Mouse (Mus musculus) neural tube, embryonic 14.5 days (tissue): ENCODE data around the gene Map3k12. TPM values are rescaled to one million over a fixed set of nuclear protein-coding genes. Genes with fewer than 3 reads are reported as not detected.

ENCODE experiments used
- ATAC-seq: fragments of 200-750 bp; cut with Nextera tagmentation; 2 replicates; pipeline ENCODE4 v1.8.0; 2017; ENCODE audit warnings: low read depth, mild to moderate bottlenecking, moderate TSS enrichment, moderate library complexity
- H3K27ac ChIP-seq: fragments of 300-500 bp; sonication (generic); 2 replicates; pipeline ENCODE4 v1.5.1; 2014; ENCODE audit warnings: low read depth, mild to moderate bottlenecking, control low read depth, low read length, moderate library complexity, mixed read lengths
- H3K27me3 ChIP-seq: fragments of 300-500 bp; sonication (generic); 2 replicates; pipeline ENCODE4 v1.6.1; 2014; ENCODE audit warnings: low read length; ENCODE audit not compliant: control insufficient read depth, insufficient read depth
- H3K36me3 ChIP-seq: fragments of 300-500 bp; sonication (generic); 2 replicates; pipeline ENCODE4 v1.6.1; 2014; ENCODE audit warnings: low read length, mixed read lengths; ENCODE audit not compliant: control insufficient read depth, insufficient read depth
- H3K4me1 ChIP-seq: fragments of 300-500 bp; sonication (generic); 2 replicates; pipeline ENCODE4 v1.6.1; 2014; ENCODE audit warnings: low read length; ENCODE audit not compliant: control insufficient read depth, insufficient read depth
- H3K4me2 ChIP-seq: fragments of 300-500 bp; sonication (generic); 2 replicates; pipeline ENCODE4 v1.6.1; 2014; ENCODE audit warnings: mild to moderate bottlenecking, low read depth, low read length, control low read depth
- H3K4me3 ChIP-seq: fragments of 300-500 bp; sonication (generic); 2 replicates; pipeline ENCODE4 v1.5.1; 2014; ENCODE audit warnings: low read depth, low read length, control low read depth, mixed read lengths
- H3K9ac ChIP-seq: fragments of 300-500 bp; sonication (generic); replicated peaks from 2 replicates; pipeline ENCODE4 v1.6.1; 2014; ENCODE audit warnings: low read depth, mild to moderate bottlenecking, control low read depth, low read length, mixed read lengths
- H3K9me3 ChIP-seq: fragments of 300-500 bp; sonication (generic); 2 replicates; pipeline ENCODE4 v1.6.1; 2016; ENCODE audit warnings: low read length; ENCODE audit not compliant: control insufficient read depth
- WGBS: fragments of 180-500 bp; shearing (Covaris S2); extraction: QIAGEN DNeasy Blood & Tissue Kit; methylation state at CpG from one replicate; pipeline ENCODE4 v1.1.7; 2014; 5-methylcytosine and 5-hydroxymethylcytosine counted together
- polyA plus RNA-seq: library from polyadenylated mRNA; unstranded; fragments of >200 nt; fragmentation: Nextera tagmentation; extraction: Ambion mirVana; gene quantifications from 2 replicates; pipeline ENCODE4 v1.2.1, GENCODE M21; 2014

Gene Map3k12
- polyA plus RNA-seq, 1 experiment from 2014 or later = 48.8 TPM

- H3K4me1 ChIP-seq = peaks cover 29% of the 10 kb centered on the region
- H3K9ac ChIP-seq = no peak overlapping the region
- H3K9me3 ChIP-seq = no peaks in the 10 kb centered on the region
- H3K27ac ChIP-seq = no peak overlapping the region
- peaks cover 35% of the 10 kb centered on the region for H3K36me3 ChIP-seq
- H3K4me3 ChIP-seq = no peak overlapping the region
- no peak for ATAC-seq
- no peaks in the 10 kb centered on the region for H3K27me3 ChIP-seq
- no peak overlapping the region for H3K4me2 ChIP-seq
These were observed 9.3 kb downstream of the Map3k12 start for GRCm38 (mm10) chr15:102507561-102507960.

GRCm38 (mm10) chr15:102506864-102507263, 10.0 kb downstream of the Map3k12 start:
- no peak for ATAC-seq
- H3K27me3 ChIP-seq = no peaks in the 10 kb centered on the region
- H3K9me3 ChIP-seq = no peaks in the 10 kb centered on the region
- H3K4me2 ChIP-seq = no peak overlapping the region
- 86% methylated on average over 1 of the region's 1 CpGs for WGBS
- H3K4me3 ChIP-seq = no peak overlapping the region
- peaks cover 42% of the 10 kb centered on the region for H3K36me3 ChIP-seq
- no peak overlapping the region for H3K27ac ChIP-seq
- H3K9ac ChIP-seq = no peak overlapping the region
- peaks cover 22% of the 10 kb centered on the region for H3K4me1 ChIP-seq

- Histone ChIP-seq H3K27me3 (no peaks in the 10 kb centered on the region), H3K4me3 (no peak overlapping the region), H3K4me1 (peaks cover 18% of the 10 kb centered on the region), H3K36me3 (peaks cover 47% of the 10 kb centered on the region), H3K27ac (no peak overlapping the region), H3K9me3 (no peaks in the 10 kb centered on the region), H3K9ac (no peak overlapping the region), H3K4me2 (no peak overlapping the region)
- WGBS = 57% methylated on average over 2 of the region's 2 CpGs
- no peak for ATAC-seq
These were observed 10.4 kb downstream of the Map3k12 start for GRCm38 (mm10) chr15:102506464-102506830.

GRCm38 (mm10) chr15:102505770-102506463, 10.9 kb downstream of the Map3k12 start:
- peaks cover 52% of the 10 kb centered on the region for H3K36me3 ChIP-seq
- no peak for ATAC-seq

GRCm38 (mm10) chr15:102505073-102505769, 11.6 kb downstream of the Map3k12 start:
- H3K27me3 ChIP-seq = no peaks in the 10 kb centered on the region
- H3K27ac ChIP-seq = no peak overlapping the region
- WGBS = 81% methylated on average over 12 of the region's 12 CpGs
- H3K4me2 ChIP-seq = no peak overlapping the region
- H3K4me3 ChIP-seq = no peak overlapping the region
- peaks cover 13% of the 10 kb centered on the region for H3K4me1 ChIP-seq
- H3K9me3 ChIP-seq = no peaks in the 10 kb centered on the region
- no peak for ATAC-seq
- no peak overlapping the region for H3K9ac ChIP-seq
- H3K36me3 ChIP-seq = peaks cover 59% of the 10 kb centered on the region

More at GRCm38 (mm10) chr15:102505770-102506463, 10.9 kb downstream of the Map3k12 start:
- Histone ChIP-seq H3K9me3 (no peaks in the 10 kb centered on the region), H3K27ac (no peak overlapping the region), H3K4me1 (peaks cover 13% of the 10 kb centered on the region), H3K4me2 (no peak overlapping the region), H3K27me3 (no peaks in the 10 kb centered on the region), H3K9ac (no peak overlapping the region), H3K4me3 (no peak overlapping the region)
- whole genome bisulfite sequencing = 91% methylated on average over 9 of the region's 9 CpGs

GRCm38 (mm10) chr15:102503924-102504782, 12.7 kb downstream of the Map3k12 start:
- Histone ChIP-seq H3K27me3 (no peaks in the 10 kb centered on the region), H3K27ac (no peak overlapping the region), H3K9me3 (no peaks in the 10 kb centered on the region), H3K36me3 (peaks cover 70% of the 10 kb centered on the region), H3K9ac (no peak overlapping the region), H3K4me2 (no peak overlapping the region), H3K4me3 (no peak overlapping the region), H3K4me1 (peaks cover 3% of the 10 kb centered on the region)
- ATAC-seq = no peak
- WGBS = 92% methylated on average over 9 of the region's 9 CpGs

- Histone ChIP-seq H3K4me1 (0 out of 2 replicates have a peak, but pooled peaks cover 3% of the 10 kb centered on the region), H3K4me2 (no peak within 1 kb of the TSS), H3K27ac (no peak within 1 kb of the TSS), H3K36me3 (peaks cover 69% of the 10 kb centered on the region), H3K27me3 (no peaks in the 10 kb centered on the region), H3K9ac (no peak within 1 kb of the TSS), H3K4me3 (no peak within 1 kb of the TSS), H3K9me3 (no peaks in the 10 kb centered on the region)
- no peak for ATAC-seq
- WGBS = 91% methylated on average over 1 of the region's 1 CpGs
These were observed 13.4 kb downstream of the Map3k12 start, which contains the start of gene Gm10337 for GRCm38 (mm10) chr15:102503447-102503846. Gene Gm10337 (plus strand): TSS chr15:102503722.

GRCm38 (mm10) chr15:102502254-102502840, 14.5 kb downstream of the Map3k12 start:
- H3K27me3 ChIP-seq = no peaks in the 10 kb centered on the region
- ATAC-seq = no peak
- peaks cover 72% of the 10 kb centered on the region for H3K36me3 ChIP-seq
- no peak overlapping the region for H3K27ac ChIP-seq
- H3K9me3 ChIP-seq = no peaks in the 10 kb centered on the region
- H3K4me1 ChIP-seq = no peaks in the 10 kb centered on the region
- no peak overlapping the region for H3K4me2 ChIP-seq
- H3K4me3 ChIP-seq = no peak overlapping the region
- WGBS = 87% methylated on average over 9 of the region's 9 CpGs
- no peak overlapping the region for H3K9ac ChIP-seq
